Mouse (Mus musculus) thymus, postnatal 4 days (tissue): ENCODE data around the gene Fam162a.
A peak's percentile ranks its signal among the peaks of the same experiment; 100 is the strongest.
"Not testable (repeated sequence)": the region's sequence is repeated elsewhere in the genome, so short reads cannot be mapped to it uniquely, and the experiment has no call there.

Source experiments
- DNase-seq: peaks from one replicate; pipeline ENCODE4 v3.0.0; 2021

Gene Fam162a

DNA sequence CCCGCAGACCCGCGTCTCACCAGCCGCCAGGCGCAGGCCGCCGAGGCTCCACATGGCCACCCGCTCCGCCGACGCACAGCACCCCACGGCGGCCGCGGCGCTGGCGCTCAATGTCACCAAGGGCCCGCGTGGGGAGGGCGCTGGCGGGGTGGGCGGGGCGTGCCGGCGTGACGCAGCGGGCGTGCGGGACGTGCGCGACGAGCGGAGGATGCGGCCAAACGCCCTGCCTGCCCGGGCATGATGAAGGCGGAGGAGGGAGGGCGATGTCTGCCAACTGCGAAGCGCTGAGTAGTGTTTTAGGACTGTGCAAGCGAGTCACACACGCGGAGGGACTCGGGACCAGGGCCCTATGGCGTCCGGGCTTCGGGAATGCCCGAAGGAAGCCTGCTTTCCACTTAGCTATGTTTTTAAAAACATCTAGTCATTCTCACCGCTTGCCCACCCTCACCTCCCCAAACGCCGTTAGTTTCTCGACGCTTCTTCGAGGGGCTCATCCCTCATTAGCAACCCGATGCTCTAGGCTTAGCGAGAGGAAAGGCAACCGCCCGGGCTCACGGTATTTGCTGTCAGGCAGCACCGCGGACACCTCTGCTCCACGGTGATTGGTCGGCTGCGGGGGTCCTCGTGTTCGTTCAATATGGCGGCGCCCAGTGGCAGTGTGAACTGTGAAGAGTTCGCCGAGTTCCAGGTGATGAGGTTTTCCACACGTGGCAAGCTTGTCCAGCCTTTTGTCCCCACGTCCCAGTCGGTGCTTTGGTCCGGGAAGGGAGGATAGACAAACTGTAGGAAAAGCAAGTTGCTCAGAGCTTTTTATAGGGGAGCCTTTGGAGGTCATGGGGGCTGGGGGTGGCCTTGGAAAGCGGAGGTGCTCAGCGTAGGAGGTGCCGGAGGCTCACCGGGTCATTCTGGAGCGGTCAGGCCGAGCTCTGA is at the start of gene Fam162a, which contains the start of gene Ccdc58:
Gene Fam162a (minus strand): TSS at position 145 of the 930 bp plus-strand sequence.
Gene Ccdc58 (plus strand): TSS at position 236 of the 930 bp plus-strand sequence.
- peak; percentile 96 for DNase-seq

DNA sequence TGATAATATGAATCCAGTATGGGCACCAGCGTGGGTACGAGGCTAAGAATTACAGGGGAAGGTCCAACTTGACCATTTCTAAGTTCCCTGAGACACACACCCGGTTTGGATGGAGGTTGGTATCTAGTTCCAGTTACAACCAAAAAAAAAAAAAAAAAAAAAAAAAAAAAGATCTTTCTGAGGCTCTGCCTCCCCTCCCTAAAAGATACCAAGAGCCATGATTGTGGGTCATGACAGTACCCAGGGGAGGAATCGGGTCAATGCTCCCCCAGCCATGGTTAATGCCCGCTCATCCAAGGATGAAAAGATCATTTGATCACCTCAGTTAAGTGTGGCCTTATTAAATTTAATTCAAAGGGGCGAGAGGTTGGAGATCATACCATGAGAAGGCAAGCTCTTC is 44.4 kb upstream of the Fam162a start:
- DNase-seq: not testable (repeated sequence)

DNA sequence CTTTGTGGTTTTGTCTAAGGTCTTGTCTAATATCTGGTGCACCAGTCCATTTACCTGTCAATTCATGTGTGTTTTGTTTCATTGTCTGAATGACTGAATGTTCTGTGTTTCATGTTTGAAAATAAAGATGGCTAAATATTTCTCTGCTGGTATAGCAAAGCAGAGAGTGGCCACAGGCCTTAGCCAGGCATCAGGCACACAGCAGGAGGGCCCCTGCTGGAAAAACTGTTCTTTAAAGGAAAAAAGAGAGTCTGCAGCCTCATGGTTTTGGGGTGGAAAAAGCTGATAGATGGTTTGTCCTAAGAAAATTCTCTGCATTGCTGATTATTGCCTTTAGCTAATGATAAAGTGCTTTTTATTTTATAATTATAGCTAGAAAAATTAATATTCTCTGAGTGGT is 40.1 kb upstream of the Fam162a start:
- DNase-seq: not testable (repeated sequence)

DNA sequence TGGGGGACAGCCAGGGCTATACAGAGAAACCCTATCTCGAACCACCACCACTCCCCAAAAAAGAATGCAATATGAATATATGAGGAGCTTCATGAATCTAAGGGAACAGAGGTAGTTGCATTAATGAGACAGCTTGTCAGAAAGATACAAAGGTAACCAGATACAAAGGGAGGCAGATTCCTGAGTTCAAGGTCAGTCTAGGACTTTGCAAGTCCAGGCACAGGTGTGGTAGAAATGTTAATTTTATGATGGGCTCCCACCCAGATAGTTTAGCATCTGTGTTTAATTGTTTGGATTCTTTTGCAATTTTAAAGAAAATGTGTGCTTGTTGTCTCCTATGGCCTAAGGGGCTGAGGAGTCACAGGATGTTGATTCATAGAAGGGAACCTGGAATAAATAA is 30.8 kb upstream of the Fam162a start:
- no peak for DNase-seq

DNA sequence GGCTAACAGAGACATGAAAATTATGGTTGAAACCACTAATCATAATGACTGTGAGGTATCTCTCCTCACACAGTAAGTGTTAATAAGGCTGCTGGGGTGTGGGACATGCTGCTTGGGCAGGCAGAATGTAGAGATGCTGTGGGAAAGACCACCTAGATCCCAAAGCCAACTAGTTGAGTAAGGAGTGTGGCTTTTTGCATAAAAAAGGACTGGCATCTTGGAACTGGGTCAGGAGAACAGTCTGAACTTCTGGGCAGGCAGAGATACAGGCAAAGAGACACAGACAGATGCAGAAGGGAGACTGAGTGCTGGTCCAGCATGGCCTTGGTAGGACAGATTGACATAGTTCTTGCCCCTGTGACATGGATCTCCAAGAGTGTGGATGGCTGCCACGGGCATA is 30.1 kb upstream of the Fam162a start:
- no peak for DNase-seq

DNA sequence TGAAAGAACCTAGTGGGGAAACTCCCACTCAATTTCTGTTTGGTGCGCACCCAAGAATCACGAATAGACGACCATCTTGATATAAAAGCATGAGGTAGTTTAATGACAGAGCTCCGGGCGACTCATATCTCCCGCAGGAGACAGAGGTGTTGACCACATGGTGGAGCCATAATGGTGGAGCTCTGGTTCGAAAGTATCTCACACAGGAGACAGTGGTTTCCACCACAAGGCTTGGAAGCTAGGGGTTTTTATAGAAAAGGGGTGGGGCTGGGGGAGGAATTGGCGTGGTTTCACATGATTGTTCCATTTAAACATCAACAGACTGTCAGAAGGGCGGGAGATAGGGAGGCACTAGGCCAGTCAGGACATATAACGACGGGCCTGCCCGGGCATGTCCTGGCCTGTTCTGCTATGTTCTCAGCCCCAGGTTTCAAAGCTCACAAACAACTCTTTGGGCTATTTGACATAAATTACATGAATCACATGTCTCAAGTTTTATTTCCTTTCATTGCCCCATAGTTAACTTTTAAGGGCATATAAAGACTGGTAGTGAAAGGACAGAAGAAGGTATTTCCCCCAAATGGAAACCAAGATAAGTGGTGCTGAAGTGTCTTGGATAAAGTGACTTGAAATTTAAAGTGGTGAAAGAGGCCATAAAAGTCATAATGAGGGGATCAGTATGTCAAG is 26.6 kb upstream of the Fam162a start:
- DNase-seq: not testable (repeated sequence)

DNA sequence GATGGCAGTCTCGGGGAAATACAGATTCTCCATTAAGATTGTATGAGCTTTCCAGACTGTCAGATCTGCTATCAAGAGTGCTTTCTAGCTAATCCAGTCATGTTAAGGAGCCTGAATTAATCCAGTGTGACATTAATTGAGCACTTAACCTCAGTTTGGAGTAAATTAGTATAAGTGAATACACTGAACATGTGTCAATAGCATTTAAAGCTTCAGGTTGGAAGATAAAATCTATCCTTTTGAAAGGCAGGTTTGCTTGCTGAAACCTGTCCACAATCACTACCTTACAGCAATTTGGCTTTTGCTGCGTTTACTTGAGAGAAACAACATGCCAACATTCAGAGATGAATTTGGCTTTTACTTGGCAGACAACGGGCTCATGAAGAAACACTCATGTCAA is 22.7 kb upstream of the Fam162a start:
- no peak for DNase-seq

DNA sequence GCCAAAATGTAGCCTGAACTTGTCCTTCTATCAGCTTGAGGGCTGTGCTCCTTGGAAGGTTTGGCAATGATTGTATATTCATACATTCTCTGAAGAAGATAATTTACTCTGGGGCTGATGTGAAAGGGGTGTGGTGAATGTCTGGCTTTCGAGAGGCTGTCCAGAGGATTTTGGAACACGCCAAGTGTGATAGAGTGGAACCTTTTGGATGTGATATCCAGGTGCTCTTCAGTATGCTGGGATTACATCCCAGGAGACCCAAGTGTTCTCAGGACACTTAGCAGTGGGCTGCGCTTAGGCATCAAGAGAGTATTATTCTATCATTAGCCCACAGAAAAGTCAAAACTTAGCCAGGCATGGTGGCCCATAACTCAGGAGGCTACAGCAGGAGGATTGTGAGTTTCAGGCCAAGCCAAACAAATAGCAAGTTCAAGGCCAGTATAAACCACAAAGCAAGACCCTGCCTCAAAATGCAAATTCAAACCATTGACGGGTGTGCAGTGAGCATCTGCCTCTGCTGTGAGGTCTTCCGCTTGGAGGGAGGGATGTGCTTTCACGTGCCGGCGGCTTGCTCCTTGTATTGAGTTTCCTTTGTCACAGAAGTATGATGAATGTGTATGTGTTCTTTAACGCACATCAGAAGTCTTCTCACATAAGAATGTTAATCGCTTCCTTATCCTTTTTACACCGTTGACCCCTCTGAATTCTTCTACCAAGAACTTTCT is 19.6 kb upstream of the Fam162a start:
- no peak for DNase-seq

DNA sequence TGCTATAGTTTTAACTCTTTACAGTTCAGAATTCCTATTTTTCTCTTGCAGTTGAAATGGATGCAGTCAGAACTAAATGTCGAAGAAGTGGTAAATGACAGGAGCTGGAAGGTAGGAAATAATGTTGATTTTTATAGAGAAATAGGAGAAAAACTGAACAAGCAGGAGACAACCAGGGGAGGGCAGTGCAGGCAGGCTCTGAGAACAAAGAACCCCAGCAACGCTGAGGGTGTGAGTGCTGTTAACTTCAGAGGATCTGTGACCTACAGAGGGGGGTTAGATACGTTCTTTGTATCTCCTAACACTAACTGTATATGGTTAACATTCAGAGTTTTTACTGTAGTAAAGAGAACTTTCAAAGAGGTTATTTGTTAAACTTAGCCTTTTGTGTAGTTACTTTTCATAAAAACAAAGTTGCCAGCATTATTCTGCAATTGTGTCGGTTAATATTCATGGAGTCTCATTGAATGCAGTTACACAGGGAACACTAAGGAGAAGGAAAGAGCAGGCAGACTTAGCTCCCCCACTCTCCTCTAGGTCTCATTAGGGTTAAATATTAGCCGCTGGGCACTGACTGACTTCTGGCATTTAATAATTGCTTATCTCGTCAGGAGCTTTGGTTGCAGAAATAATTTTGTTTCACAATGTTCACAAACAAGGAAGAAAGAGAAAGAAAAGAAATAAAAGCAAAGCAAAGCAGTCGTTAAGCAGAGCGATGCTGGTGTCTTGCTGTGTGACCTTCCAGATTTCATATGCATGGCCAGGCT is 18.6 kb upstream of the Fam162a start:
- no peak for DNase-seq

DNA sequence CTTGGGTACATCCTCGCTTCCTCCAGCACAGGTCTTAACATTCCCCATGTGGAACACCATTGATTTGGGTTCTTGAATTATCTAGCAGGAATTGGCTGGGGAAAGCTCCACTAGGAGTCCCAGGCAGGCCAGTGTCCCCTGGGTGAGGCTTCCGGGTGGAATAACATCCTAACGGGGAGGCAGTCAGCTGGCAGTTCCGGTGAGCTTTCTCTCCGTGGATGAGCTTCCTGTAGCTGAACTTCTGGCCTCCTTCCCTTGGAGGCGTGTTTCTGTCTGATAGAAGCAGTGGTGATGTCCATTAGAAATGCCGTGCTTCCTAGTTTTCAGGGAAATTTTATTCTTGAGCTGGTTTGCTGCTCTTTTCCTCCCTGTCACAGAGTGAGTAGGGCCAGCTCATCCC is 17.7 kb upstream of the Fam162a start:
- DNase-seq: no peak

DNA sequence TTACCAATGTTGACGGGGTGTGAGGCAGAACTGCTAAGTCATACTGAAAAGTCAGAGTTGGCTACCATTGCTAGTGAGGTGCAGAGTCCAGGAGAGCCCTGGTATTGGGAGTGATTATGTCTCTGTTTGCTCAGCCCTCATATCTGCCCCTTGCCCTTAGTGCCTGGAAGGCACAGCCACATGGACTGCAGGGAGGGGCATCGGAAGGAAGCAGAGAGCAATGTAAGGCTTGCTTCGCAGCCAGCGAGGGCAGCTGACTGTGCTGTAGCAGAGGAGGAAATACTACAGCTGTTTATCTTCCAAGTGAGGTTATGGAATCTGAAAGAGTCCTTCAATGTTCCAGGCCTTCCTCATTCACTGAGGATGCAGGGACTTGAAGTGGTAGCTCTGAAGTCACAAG is 16.5 kb upstream of the Fam162a start:
- DNase-seq: no peak

DNA sequence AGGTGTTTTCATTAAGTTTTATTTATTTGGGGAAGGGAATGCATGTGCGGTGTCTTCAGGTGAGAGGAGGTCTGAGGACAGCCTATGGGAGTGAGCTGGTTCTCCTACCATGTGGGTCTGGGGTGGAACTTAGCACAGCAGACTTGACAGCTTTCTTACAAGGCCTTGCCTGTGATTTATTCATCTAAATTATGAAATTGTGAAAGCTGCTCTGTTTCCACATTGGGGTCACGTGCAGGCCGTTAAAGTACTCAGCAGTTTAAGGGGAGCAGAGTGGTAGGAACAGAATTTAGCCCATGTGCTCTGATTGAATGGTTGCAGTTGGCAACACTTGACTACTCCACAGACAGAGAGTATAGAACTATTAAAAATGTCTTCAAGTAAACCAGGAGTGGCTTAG is 8.5 kb upstream of the Fam162a start:
- no peak for DNase-seq

DNA sequence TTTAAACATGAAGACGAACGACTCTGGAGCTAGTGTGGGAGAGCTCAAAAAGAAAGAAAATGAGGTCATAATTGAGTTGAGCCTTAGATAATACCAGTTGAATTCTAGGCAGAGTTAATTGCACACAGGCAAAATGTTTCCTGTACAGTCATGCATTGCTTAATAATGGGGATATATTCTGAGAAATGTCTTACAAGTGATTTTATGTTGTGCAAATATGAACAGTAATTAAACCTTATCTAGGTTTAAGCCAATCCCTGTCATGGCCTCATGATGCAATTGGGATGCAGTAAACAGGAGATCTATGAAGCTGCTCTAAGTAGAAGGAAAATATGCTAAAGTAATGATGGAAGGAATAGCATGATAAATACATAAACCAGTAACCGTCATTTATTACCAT is 3.4 kb upstream of the Fam162a start:
- DNase-seq: no peak

DNA sequence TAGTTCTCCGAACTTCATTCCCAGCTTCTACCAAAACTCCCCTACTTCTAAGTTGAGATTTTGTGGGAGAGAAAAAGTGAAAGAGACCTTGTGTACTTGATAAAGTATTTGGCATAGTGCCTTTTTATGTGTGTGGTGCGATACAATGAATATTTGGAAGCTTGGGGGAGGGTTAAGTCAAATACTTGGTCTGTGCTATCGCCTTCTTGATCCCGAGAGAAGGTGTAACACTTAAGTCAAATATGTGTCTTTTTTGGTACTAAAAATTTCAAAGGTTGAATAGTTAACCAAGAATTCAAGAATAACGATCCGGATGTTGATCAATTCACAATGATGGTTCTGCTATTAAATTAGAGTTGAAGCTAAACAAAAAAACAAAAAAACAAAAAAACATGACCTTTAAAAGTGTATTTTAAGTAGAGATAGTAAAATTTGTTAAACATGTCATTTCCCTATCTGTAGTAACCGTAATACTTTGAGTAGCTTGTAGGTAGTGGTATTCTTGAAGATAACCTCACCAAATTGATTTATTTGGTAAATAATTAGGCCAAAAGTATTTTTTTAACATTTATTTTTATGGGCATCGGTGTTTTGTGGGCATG is 1.1 kb upstream of the Fam162a start:
- DNase-seq: no peak

DNA sequence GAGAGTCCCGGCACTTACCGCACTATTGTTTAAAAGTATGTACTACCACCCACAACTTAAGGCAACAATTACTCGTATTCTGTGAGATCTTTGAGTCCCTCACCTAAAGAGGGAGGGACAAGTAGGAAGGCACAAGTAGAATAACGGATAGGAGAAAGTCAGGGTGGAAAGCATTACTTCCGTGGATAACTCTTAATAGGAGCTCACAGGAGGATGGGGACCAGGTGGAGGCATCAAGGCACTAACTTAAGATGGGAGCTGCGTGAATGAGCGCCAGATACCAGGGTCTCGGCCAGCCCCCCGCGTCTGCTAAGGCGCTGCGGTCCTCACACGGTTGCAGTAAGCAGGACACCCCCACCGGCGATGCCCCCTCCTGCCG is 334 bp downstream of the Fam162a start:
- no peak for DNase-seq

DNA sequence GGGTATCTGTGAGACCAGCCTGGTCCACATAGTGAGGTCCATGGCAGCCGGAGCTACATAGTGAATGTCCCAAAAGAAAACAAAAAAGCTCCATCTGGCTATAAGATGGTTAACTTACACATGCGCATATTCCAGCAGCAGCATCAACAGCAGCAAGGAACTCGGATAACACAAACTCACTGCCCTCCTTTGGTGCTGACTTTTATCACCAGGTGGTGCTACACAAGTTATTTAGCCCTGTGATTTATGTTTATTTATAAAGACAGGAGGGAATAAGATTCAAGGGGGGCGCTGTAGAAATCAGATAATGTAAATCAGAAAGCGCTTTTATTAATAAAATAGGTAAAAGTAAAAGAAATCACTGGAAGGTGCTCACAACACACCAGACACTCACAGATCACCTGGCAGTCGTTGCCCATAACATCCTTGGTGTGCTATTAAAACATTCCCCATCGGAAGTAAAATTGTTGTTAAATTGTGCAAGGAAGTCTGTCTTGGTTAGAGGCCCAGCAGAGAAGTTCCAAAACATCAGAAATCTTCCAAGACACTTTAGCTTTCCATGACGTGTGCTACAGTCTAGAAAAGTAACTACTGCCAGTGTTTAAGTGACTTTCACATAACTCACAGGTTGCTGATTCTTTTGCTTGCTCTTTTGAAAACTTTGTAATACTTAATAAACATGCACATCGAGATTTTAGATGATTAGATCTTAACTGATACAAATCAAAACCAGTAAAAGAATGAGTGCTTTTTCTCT is 1.4 kb downstream of the Fam162a start:
- no peak for DNase-seq

DNA sequence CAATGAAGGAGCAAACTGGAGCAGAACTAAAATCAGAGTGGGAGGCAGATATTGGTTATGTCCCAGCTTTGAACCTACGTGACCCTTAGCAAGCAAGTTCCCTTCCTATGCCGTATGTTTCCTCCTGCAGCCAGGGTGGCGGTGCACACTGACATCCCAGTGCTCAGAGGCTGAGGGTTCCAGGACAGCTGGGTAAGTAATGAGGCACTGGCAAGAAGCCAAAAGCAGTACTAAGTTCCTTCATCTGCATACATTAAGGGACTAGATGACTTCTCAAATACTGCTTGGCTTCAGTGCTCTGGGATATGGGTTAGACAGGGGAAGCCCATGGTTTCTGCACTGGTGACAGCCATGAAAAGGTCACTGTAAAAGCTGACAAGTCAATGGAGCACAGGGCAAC is 3.0 kb downstream of the Fam162a start:
- DNase-seq: no peak

DNA sequence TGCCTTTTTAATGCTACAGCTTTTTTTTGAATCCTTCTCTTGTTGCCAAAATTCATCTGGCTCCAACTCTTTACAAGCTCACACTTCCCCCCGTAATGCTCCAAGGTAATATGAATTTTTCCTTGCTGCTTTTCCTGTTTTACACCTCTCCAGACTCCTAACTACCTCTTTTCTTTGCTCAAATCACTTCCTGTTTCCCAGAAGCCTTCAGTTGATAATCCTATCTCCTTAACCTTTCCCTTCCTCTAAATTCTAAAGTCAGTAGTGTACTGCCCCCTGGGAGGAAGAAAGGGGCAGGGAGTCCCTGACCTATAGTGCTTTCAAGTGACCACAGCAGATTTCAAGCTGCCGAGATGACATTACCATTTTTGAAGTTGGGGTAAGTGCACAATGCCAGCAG is 3.7 kb downstream of the Fam162a start:
- no peak for DNase-seq

DNA sequence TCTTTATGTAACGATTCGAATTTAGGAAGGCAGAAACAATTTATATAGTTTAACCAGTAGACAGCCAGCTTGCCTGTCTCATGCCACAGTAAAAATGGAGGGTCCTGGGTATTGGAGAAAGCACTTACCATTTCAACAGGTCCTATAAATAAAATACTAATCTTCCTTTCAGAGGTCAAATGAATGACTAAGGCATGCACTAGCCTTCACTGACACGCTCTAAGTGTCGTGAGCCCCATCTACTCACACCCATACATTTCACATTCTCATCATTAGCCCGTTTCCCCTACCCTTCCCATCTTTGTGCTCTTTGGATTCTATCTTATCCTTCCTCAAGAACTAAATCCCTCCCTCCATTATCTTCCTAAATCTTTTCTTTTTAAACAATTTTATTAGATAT is 6.5 kb downstream of the Fam162a start:
- no peak for DNase-seq

DNA sequence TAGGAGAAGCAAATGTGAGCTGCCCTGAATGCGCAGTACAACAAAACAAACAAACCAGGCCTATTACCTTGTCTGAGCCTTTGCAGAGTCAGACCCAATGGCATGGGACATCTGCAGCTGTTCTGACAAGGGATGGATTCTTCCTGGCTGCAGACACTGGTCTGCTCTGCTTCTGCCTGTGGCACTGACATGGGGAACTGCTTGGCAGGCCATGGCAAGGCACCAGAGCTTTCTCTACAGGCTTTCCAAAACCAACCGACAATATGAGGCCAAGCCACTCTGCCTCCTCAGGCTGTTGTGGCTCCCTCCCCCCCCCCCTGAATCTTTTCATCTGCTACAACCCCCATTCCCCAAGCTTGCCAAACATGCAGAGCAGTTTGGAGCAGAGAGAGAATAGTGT is 8.1 kb downstream of the Fam162a start:
- DNase-seq: no peak

DNA sequence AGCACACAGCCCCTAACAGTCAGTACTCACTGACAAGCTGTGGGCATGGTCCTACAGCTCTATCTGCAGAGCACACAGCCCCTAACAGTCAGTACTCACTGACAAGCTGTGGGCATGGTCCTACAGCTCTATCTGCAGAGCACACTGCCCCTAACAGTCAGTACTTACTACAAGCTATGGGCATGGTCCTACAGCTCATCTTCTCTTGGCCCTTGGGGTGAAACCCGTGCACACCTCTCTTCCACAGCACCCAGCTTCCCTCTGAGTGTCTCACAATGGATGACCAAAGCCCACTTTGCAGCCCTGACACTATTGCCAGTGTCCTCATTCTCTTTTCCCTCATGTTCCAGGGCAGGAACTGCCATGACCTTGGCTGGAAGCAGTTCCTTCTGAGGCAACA is 8.9 kb downstream of the Fam162a start:
- DNase-seq: not testable (repeated sequence)
